Mouse (Mus musculus) liver, adult (tissue): ENCODE results near the gene Zswim5.
A peak's percentile ranks its signal among the peaks of the same experiment; 100 is the strongest.

Experiments
- GATA4 ChIP-seq: IDR thresholded peaks from 2 replicates; pipeline ENCODE4 v1.6.1; 2014; ENCODE audit warnings: mild to moderate bottlenecking, low read length; ENCODE audit not compliant: insufficient replicate concordance

The Zswim5 gene

GRCm38 (mm10) chr4:117014901-117015415, 137.8 kb downstream of the Zswim5 start:
- TF ChIP-seq GATA4 = no peak

GRCm38 (mm10) chr4:117017738-117018137, 140.6 kb downstream of the Zswim5 start:
- TF ChIP-seq GATA4 = no peak

DNA sequence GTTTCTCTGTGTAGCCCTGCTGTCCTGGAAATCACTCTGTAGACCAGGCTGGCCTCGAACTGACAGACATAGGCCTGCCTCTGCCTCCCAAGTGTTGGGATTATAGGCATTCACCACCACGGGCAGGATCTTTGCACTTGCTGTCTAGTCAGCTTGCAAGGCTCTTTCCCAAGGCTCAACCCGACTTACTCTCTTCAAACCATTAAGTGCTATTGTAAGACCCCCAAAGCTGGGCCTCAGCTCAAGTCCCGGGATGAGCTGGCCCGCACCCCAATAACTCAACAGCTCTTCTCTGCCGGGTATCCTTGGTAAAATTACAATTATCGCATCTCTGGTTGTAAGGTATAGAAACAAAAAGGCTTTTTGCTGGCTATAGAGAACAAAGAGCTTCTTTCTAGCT, 141.2 kb downstream of the Zswim5 start:
- no peak for TF ChIP-seq GATA4

DNA sequence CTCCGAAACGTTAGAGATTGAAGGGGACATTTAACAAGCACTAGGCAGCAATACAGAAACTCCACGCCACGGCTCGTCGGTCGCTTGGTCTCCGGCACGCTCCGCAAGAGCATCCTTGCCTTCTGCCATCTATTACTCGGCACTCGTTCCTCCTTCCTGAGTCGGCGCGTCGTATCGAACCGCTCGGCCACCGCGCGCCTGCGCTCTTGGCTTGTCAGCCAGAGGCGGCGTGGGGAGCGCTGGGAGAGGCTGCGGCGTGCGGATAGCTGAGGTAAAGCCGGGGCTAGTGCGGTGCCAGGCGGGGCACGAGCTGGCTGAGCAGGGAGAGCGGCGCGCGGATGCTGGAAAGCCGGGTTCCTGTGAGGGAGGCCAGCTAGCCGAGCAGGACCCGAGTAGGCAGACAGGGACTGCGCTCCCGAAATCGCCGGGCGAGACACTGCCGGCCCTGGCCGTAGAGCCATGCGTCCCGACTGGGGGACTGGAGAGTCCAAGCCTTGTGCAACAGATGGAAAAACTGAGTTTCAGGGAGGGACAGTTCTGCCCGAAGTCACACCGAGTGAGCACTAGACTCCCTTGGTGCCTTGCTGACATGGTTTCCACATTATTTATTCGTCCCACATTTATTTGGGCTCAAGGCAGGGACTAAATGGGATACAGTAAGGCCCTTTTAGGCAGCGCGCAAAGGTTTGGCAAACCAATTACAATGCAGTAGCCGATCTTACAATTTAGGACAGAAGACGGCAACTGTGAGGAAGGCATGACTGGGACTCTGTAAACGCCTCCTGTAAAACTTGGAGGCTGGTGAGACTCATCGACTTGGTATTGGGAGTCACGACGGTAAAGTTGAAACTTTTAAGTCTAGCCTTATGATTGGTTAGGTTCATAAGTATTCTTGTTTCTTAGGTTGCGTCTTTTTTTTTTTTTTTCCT, 142.3 kb downstream of the Zswim5 start, which contains the start of gene Eif2b3:
Eif2b3 (plus strand) TSS at position 197 of the 929 bp plus-strand sequence.
- TF ChIP-seq GATA4 = peak; percentile 24; the same call in 1 of the 2 replicates

DNA sequence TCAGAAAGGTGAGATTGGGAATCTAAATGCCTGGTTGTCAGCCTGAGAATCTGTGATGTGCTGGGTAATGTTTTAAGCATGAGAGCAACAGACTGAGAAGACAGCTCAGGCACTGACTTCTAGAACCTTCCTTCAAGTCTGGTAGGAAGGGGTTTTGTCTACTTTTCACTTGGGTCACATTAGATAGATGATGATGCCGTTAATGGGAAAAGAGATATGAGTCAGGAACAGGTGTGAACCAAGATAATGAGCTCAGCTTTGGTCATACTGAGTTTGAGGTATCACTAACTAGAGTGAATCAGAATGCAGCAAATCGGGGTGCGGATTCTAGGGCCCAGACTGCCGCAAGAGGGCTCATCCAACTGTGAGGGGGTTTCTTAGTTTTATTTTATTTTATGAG, 146.3 kb downstream of the Zswim5 start:
- TF ChIP-seq GATA4 = no peak

DNA sequence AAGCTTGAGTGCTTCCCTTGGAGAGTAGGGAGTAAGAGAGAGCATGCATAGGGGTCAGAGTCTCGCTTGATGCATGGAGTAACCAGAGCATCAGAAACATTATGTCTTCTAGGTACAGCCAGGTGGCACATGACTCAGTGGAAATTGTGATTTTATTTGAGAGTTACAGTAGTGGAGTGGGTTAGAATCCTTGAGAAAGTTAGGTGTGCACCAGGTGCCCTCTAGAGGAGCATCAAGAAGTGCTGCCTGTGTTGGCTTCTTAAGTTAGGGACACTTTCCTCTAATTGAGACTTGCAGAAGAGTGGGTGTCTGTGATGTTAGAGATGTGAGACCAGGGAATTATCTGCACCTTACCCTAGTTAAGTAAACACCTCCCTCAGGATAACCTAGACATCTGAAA, 153.9 kb downstream of the Zswim5 start:
- no peak for TF ChIP-seq GATA4
